Mouse (Mus musculus) kidney, postnatal 25 days (tissue): ENCODE results near the gene Mex3a.
"Not testable (repeated sequence)": the region's sequence is repeated elsewhere in the genome, so short reads cannot be mapped to it uniquely, and the experiment has no call there.

Source experiments
- DNase-seq, 2 experiments: peaks; one replicate each; pipeline ENCODE4 v3.0.0; 2021; ENCODE audit warnings: mixed read lengths in 2 of 2

Gene Mex3a

GRCm38 (mm10) chr3:88570341-88570740, 38.1 kb downstream of the Mex3a start:
- no peak for DNase-seq

DNA sequence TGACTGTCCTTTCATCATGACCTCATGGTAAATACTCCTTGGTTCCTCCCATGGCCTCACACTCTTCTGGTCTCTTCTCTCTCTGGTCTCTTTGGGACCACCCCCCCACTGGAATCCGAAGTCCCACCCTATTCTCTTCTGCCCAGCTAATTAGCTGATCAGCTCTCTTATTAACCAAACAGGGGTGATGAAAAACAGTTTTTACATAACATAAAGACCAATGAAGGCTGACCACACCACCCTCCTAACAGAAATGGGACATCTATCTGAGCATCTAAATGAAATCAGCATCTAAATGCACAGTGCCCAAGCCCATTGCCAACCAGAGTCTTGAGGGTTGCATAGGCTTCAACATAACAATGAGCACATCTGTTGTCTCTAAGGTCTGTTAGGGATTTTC, 39.7 kb downstream of the Mex3a start:
- no peak for DNase-seq

DNA sequence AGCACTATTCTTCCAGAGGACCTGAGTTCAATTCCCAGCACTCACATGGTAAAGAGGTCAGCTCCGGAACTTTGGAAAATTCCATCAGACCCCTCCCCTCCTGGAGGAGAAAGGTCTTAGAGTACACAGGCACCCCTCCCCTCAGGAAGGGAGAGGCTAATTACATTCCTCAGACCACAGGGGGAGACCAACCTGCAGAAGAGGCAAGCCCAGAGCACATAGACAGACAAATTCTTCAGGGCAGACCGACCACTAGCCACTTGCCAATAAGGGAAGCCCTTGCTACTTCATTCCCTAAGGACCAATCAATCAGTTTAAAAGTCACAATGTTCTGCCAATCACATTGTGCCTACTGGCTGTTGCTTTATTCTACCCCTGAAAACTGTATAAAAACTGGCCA, 40.6 kb downstream of the Mex3a start:
- no peak for DNase-seq

- no peak for DNase-seq
Measured at GRCm38 (mm10) chr3:88573810-88574209, 41.6 kb downstream of the Mex3a start.

- DNase-seq: no peak
Measured at GRCm38 (mm10) chr3:88575540-88575939, 43.3 kb downstream of the Mex3a start, which contains the start of gene Ssr2. Ssr2 (plus strand) TSS chr3:88575876.

DNA sequence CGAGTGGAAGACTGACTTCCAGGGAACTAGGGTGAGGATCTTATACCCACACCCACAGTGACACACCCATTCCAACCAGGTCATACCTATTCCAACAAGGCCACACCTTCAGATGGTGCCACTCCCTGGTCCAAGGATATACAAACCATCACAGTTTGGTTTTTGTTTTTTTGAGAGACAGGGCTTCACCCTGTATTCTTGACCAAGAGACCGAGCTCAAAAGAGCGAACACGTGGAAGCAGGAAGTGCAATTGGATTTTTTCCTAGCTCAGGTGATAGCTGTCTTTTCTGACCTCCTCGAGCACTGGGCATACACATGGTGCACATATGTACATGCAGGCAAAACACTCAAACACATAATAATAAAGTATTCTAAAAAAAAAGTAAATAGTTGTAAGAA, 45.7 kb downstream of the Mex3a start:
- not testable (repeated sequence) for DNase-seq

DNA sequence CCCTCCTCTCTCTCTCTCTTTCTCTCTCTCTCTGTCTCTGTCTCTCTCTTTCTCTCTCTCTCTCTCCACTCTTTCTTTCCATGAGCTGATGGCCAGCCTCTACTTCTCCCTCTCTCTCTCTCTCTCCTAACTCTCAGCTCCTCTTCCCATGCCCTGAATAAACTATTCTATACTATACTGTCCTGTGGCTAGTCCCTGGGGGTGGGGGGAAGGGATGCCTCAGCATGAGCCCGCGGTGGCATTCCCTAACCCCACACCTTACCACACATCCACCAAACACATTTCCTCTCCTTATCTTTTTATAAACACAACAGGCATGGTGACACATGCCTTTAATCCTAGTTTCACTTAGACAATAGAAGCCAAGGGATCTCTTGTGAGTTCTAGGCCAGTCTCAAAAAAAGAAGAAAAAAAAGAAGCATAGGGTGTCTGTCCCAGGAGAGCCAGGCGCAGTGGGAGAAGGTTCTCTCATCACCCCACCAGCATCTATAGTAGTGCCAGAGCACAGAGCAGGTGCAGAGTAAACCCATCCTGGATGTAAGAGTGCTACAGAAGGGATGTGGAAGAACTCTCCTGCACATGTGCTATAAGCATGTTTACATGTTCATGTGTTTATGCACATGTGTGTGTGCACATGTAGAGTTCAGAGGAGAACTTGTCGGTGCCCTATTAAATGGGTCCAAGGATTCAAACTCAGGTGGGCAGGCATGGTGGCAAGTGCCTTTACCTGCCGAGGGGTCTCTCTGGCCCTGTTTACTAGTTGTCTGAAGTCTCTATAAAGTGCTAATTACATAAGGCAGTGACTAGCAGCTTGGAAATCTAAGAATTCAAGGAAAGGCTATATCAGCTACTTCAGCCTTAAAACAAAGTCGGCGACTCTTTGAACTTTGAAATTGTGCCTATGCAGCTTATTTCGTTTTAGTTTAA, 46.6 kb downstream of the Mex3a start:
- DNase-seq: no peak

DNA sequence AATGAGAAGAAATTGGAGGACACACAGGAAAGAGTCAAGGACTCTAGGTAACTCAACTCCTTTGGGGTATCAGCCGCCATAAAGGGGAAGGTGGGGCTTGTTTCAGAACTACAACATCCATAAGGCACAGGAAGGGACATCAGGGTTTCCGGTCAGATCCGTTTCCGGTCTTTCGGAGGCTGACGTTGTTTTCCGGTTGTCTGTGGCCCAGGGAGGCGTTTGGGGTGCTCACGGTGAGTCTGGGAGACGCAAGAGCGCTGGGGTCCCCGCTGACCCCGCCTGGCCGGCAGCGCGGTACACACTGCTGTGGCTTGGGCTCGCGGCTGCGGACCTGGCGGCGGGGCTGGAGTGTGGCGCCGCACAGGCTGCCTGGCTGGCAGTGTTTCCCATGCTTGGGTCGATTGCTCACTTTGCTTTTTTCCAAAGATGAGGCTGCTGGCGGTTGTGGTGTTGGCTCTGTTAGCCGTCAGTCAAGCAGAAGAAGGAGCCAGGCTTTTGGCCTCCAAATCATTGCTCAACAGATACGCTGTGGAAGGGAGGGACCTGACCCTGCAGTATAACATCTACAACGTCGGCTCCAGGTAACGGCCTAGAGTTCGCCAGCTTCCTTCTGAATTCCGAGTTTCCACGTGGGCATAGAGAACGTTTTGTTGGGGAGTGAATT, 47.4 kb downstream of the Mex3a start:
- DNase-seq: peak; percentile 82 to 88

- no peak for DNase-seq
Measured at GRCm38 (mm10) chr3:88585769-88586168, 53.6 kb downstream of the Mex3a start.

- no peak for DNase-seq
Measured at GRCm38 (mm10) chr3:88586640-88587039, 54.4 kb downstream of the Mex3a start.

- DNase-seq: no peak
Measured at GRCm38 (mm10) chr3:88590246-88590645, 58.1 kb downstream of the Mex3a start.
